Mouse (Mus musculus) olfactory bulb, adult 2 months (tissue): ENCODE measurements around the gene Gatm. TPM values are rescaled to one million over a fixed set of nuclear protein-coding genes. Genes with fewer than 3 reads are reported as not detected.

Source experiments
- H3K27ac ChIP-seq: fragments of 200-500 bp; 2 replicates; pipeline ENCODE4 v1.5.1; 2012; ENCODE audit warnings: low read depth, low read length; ENCODE audit not compliant: insufficient read depth
- H3K4me1 ChIP-seq: fragments of 200-500 bp; 2 replicates; pipeline ENCODE4 v1.6.1; 2012; ENCODE audit warnings: low read length; ENCODE audit not compliant: control insufficient read depth, insufficient read depth
- H3K4me3 ChIP-seq: fragments of 200-500 bp; 2 replicates; pipeline ENCODE4 v1.5.1; 2012; ENCODE audit warnings: mild to moderate bottlenecking, low read depth, low read length, moderate library complexity; ENCODE audit not compliant: insufficient read depth
- CTCF ChIP-seq: fragments of 200-500 bp; IDR thresholded peaks from 2 replicates; pipeline ENCODE4 v1.5.1; 2012; ENCODE audit warnings: low read depth, mild to moderate bottlenecking, low read length, moderate library complexity; ENCODE audit not compliant: insufficient read depth
- POLR2A ChIP-seq: fragments of 200-500 bp; IDR thresholded peaks from 2 replicates; pipeline ENCODE4 v1.6.1; 2012; ENCODE audit warnings: mild to moderate bottlenecking, low read depth, low read length, moderate library complexity; ENCODE audit not compliant: insufficient read depth
- WGBS: fragments of 180-500 bp; shearing (Covaris S2); methylation state at CpG from one replicate; pipeline ENCODE4 v1.1.7; 2018; 5-methylcytosine and 5-hydroxymethylcytosine counted together
- polyA plus RNA-seq: library from polyadenylated mRNA; stranded (reverse); fragments of >200 nt; gene quantifications from 2 replicates; pipeline ENCODE4 v1.2.4, GENCODE M21; 2012; ENCODE audit warnings: low replicate concordance; ENCODE audit not compliant: missing spikeins, insufficient read depth, insufficient read length

Gatm gene
- polyA plus RNA-seq, 1 experiment = not detected

DNA sequence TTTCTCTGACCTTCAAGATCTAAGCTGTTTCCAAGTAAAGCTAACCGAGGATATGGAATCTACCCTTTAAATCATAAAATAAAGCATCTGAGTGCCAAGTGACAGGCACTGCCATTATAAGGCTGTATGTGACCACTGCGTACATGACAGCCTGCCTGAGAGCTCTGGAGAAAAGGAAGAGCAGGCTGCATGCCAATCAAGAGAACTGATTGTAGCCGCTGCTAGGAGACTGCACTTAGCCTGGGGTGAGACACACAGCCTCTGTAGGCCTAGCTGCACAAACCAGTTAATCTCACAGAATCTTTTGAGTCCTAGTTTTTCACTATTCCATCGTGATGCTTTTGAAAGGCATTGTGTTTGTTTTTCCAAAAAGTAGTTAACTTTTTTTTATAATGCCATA, 7.6 kb upstream of the Gatm start:
- 68% methylated on average over 4 of the region's 4 CpGs for WGBS
- Histone ChIP-seq H3K27ac (no peak overlapping the region), H3K4me1 (peaks cover 2% of the 10 kb centered on the region; the same call in 1 of the 2 replicates), H3K4me3 (no peak overlapping the region)
- TF ChIP-seq POLR2A (no peak), CTCF (no peak)

DNA sequence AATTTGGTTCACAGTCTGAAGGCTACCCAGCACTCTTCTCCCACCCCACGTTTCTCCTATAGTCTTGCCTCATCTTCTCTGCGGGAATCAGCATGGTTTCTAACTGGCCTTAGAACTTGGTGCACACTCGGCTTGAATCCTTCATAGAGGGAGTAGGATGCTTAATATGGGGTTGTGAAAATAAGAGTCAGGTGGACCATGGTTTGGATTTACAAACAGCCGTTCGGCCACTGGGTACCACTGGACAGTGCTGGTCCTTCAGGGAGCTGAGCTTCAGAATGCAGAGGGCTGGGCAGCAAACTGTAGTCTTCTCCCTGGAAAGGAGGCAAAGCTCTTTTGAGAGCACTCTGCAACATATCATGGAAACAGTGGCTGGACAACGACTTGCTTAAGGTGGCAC, 6.7 kb upstream of the Gatm start:
- Histone ChIP-seq H3K4me1 (peaks cover 2% of the 10 kb centered on the region; the same call in 1 of the 2 replicates), H3K4me3 (no peak overlapping the region), H3K27ac (peak overlapping the region; percentile 1; the same call in 1 of the 2 replicates)
- 78% methylated on average over 6 of the region's 6 CpGs for WGBS
- TF ChIP-seq POLR2A = no peak
- no peak for TF ChIP-seq CTCF

DNA sequence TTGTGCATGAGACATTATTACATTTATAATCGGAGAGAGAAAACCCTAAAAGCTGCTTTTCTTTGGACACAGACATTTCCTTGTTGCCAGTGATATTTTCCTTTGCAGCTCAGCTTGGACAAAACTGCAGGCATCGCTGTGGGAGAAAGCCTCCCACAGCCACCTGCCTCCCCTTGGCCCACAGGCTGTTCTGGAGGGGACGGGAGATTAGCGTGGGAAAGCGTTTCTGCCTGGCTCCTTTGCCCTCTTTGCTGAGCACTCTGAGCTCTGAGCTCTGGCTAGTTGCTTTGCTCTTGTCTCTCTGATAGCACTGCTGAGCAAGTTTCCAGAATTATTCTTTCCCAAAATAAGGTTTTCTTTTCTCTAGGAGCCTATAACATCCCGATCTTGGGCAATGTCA, 5.1 kb upstream of the Gatm start:
- H3K4me3 ChIP-seq = no peak overlapping the region
- 34% methylated on average over 6 of the region's 6 CpGs for WGBS
- no peak overlapping the region for H3K27ac ChIP-seq
- TF ChIP-seq POLR2A (no peak), CTCF (no peak)
- H3K4me1 ChIP-seq = peaks cover 2% of the 10 kb centered on the region; the same call in 1 of the 2 replicates

DNA sequence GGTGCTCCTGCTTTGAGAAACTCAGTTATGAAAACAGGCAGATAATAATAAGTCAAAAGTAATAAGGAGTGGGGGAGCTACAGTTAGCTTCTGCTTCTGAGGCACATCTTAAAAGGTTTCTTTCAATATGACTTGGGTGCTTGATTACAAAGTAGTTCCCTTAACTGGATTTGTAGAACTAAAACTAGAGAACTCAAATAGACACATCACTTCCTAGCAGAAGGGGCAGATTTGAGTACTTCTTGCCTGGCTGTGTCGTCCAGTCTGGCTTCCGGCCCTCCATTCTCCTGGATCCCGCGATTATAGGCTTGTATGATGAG, 511 bp upstream of the Gatm start:
- no peak for TF ChIP-seq CTCF
- no peak for TF ChIP-seq POLR2A
- WGBS = 80% methylated on average over 4 of the region's 4 CpGs
- no peak overlapping the region for H3K27ac ChIP-seq
- peak overlapping the region; percentile 72 for H3K4me3 ChIP-seq
- H3K4me1 ChIP-seq = peaks cover 8% of the 10 kb centered on the region

DNA sequence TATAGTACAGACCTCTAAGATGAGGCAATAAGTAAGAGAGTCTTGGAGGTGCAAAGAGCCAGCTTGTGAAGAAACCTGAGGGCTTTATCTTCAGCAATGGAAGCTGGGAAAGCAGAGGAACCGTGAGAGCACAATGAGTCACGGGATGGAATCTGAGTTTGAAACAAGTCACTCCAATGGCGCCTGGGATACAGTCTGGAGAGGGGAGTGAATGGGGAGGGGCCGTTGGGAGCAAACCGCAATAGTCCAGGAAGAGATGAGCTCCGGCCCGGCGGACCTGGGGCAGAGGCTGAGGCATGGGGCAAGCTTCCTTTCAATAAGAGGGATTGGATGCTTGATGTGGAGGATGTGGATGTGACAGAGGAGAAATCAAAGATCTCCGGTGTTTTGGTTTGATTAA, 2.3 kb downstream of the Gatm start:
- Histone ChIP-seq H3K4me1 (peaks cover 6% of the 10 kb centered on the region; the same call in 1 of the 2 replicates), H3K27ac (no peak overlapping the region), H3K4me3 (no peak overlapping the region)
- TF ChIP-seq POLR2A (no peak), CTCF (no peak)
- WGBS = 76% methylated on average over 9 of the region's 9 CpGs

DNA sequence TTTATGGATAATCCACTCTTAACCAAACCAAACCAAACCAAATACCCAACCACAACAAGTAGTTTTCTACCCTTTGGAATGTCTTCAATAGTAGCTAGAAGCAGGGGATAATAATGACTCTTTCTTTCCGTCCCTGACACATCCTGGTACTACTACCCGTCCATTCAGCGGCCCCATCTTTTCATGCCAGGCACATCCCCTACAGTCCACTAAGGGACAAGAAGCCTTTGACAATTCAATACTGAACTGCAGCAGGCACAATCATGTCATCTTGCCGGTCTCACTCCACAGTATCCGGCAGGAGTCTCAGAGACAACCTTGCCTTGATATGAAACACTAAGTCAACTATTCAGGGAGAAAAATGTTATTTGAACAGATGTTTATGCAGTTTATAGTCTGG, 5.3 kb downstream of the Gatm start:
- TF ChIP-seq POLR2A (no peak), CTCF (no peak)
- Histone ChIP-seq H3K4me1 (peaks cover 5% of the 10 kb centered on the region; the same call in 1 of the 2 replicates), H3K4me3 (no peak overlapping the region), H3K27ac (no peak overlapping the region)
- 59% methylated on average over 5 of the region's 5 CpGs for WGBS

DNA sequence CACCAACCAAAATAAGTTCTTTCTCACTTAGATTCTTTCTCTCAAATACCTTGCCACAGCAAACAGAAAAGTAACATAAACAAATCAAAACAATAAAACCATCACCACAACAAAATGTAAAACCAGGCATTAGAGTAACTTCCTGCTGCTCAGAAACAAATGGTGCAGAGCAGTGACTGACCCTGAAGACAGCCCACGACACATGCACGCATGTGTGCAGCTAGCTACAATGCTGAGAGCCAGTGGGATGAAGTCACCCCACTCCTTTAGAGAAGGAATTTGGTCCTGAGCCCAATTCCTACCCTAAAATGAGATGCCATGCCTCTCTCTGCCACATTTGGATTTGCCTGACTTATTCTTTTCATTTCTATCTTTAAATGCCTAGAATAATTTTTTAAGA, 9.7 kb downstream of the Gatm start:
- 63% methylated on average over 2 of the region's 2 CpGs for WGBS
- TF ChIP-seq POLR2A = no peak
- TF ChIP-seq CTCF = no peak
- Histone ChIP-seq H3K4me3 (no peak overlapping the region), H3K4me1 (no peaks in the 10 kb centered on the region), H3K27ac (no peak overlapping the region)

DNA sequence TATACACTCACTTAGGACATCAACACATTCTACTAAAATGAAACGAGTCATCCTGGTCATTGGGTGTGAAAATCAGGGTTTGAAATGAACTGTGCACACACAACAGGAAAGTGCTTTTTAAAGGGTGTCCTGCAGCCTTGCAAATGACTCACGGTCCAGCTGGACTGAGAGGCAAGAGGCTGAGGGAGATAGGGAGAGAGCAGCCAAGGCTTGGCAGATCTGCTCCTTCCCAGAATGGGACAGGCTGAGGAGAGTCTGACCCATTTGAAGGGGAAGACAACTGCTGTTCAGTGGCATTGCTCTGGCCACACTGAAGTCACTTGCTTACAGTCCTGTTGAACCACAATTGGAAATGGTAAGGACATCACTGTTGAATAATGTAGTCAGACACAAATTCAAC, 11.4 kb downstream of the Gatm start:
- WGBS = 65% methylated on average over 2 of the region's 2 CpGs
- no peak overlapping the region for H3K27ac ChIP-seq

DNA sequence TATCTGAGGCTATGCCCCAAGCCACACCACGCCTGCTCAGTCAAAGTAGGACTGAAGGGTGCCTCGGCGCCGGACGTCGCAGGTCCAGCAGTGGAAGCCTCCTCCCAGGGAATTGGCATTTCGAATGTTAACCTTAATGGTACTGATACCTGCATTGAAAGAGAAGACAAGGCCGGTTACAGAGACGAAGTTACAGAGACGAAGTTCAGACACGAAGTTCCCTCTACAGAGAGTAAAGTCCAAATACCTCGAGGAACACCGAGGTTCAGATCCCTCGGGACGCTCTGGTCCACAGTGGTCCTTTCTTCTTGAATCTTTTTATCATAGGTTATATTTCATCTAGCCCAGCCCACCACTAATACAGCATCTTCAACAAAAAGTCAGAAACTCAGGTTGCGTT, 15.6 kb downstream of the Gatm start:
- 94% methylated on average over 16 of the region's 16 CpGs for WGBS
- Histone ChIP-seq H3K4me3 (no peak overlapping the region), H3K27ac (no peak overlapping the region), H3K4me1 (no peaks in the 10 kb centered on the region)
- TF ChIP-seq POLR2A (no peak), CTCF (no peak)

More for the DNA sequence above, 11.4 kb downstream of the Gatm start:
- Histone ChIP-seq H3K4me3 (no peak overlapping the region), H3K4me1 (no peaks in the 10 kb centered on the region)
- no peak for TF ChIP-seq POLR2A
- no peak for TF ChIP-seq CTCF

DNA sequence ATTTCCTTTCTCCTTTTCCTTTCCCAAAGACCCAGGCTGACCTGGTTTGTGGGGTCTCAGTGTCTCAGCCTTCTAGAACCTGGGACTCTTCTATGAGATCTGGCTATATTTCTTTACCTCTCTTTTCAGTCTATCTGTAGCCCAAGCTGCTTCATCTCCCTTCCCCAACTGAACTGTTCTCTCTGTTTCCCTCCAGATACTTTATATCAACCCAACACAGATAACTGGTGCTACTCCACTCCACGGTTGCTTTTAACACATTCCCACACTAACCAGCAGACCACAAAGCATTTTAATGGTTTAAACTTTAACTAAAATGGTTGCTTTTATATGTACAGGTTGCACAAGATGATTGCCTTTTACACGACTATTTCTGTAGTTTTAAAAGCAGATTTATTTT, 19.9 kb downstream of the Gatm start:
- no peak for TF ChIP-seq CTCF
- TF ChIP-seq POLR2A = no peak
- 73% methylated on average over 2 of the region's 2 CpGs for WGBS

More for the DNA sequence above, 19.9 kb downstream of the Gatm start:
- Histone ChIP-seq H3K27ac (no peak overlapping the region), H3K4me3 (no peak overlapping the region), H3K4me1 (no peaks in the 10 kb centered on the region)
